Mouse (Mus musculus) embryonic facial prominence, embryonic 13.5 days (tissue): ENCODE data around the gene Mrps18a. TPM values are rescaled to one million over a fixed set of nuclear protein-coding genes. Genes with fewer than 3 reads are reported as not detected.

Source experiments
- ATAC-seq: fragments of 200-750 bp; cut with Nextera tagmentation; 2 replicates; pipeline ENCODE4 v1.8.0; 2017; ENCODE audit warnings: low read depth; ENCODE audit not compliant: insufficient number of reproducible peaks, insufficient read depth, low FRiP score, low TSS enrichment
- H3K27ac ChIP-seq: fragments of 300-500 bp; sonication (generic); 2 replicates; pipeline ENCODE4 v1.5.1; 2015; ENCODE audit warnings: moderate library complexity, mild to moderate bottlenecking, inconsistent platforms
- H3K27me3 ChIP-seq: fragments of 300-500 bp; sonication (generic); 2 replicates; pipeline ENCODE4 v1.6.1; 2015; ENCODE audit warnings: mild to moderate bottlenecking, inconsistent platforms
- H3K36me3 ChIP-seq: fragments of 300-500 bp; sonication (generic); 2 replicates; pipeline ENCODE4 v1.6.1; 2015; ENCODE audit warnings: mild to moderate bottlenecking, inconsistent platforms
- H3K4me1 ChIP-seq: fragments of 300-500 bp; sonication (generic); 2 replicates; pipeline ENCODE4 v1.6.1; 2015; ENCODE audit warnings: inconsistent platforms
- H3K4me2 ChIP-seq: fragments of 300-500 bp; sonication (generic); 2 replicates; pipeline ENCODE4 v1.6.1; 2015; ENCODE audit warnings: moderate library complexity, mild to moderate bottlenecking, inconsistent platforms
- H3K4me3 ChIP-seq: fragments of 300-500 bp; sonication (generic); 2 replicates; pipeline ENCODE4 v1.5.1; 2015; ENCODE audit warnings: mild to moderate bottlenecking, inconsistent platforms
- H3K9ac ChIP-seq: fragments of 300-500 bp; sonication (generic); 2 replicates; pipeline ENCODE4 v1.6.1; 2015; ENCODE audit warnings: mild to moderate bottlenecking, inconsistent platforms
- H3K9me3 ChIP-seq: fragments of 300-500 bp; sonication (generic); 2 replicates; pipeline ENCODE4 v1.6.1; 2016; ENCODE audit warnings: inconsistent platforms
- WGBS: fragments of 180-500 bp; shearing (Covaris S2); methylation state at CpG from one replicate; pipeline ENCODE4 v1.1.7; 2015; ENCODE audit warnings: mixed read lengths; 5-methylcytosine and 5-hydroxymethylcytosine counted together
- polyA plus RNA-seq: library from polyadenylated mRNA; unstranded; fragments of >200 nt; fragmentation: Nextera tagmentation; extraction: Ambion mirVana; gene quantifications from 2 replicates; pipeline ENCODE4 v1.2.1, GENCODE M21; 2015

Mrps18a gene
- polyA plus RNA-seq, 1 experiment from 2014 or later = 152 TPM

DNA sequence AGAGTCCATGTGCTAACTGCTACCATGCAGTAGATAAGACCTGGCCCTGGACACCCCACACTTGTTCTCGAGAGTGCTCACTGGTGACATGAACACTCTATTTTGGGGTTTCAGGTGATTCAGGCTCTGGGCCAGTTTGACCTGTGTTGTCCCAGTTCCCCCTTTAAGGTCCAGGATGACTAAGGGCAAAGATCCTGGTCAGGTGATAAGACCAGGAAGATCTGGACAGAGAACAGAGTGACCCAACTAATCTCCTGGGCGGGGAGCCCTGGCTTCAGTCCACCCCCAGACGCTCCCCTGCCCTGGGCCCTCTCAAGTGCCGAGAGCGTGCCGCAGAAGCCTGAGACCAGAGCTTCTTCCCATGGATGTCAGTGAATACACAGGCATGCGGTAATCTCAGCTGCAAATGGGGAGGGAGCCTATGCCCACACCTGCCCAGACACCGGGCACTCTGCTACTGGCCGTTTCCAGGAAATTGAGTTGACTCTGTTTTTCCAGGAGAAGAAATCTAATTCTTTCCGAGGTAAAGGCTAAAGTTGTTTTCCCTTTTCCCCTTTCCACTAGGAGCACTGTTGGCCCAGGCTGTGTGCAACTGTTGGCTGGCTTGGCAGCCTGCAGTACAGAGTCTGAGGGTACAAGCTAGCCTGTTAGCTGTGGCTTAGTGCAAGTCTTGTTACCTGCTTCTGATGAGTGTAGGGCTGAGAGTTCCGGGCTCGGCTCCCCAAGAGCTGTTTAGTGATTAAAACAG is 13.3 kb downstream of the Mrps18a start:
- H3K9ac ChIP-seq = no peak overlapping the region
- no peaks in the 10 kb centered on the region for H3K4me1 ChIP-seq
- no peak for ATAC-seq
- H3K9me3 ChIP-seq = no peaks in the 10 kb centered on the region
- H3K4me2 ChIP-seq = no peak overlapping the region
- H3K36me3 ChIP-seq = peaks cover 89% of the 10 kb centered on the region
- H3K27me3 ChIP-seq = no peaks in the 10 kb centered on the region
- WGBS = 91% methylated on average over 12 of the region's 12 CpGs
- no peak overlapping the region for H3K4me3 ChIP-seq
- no peak overlapping the region for H3K27ac ChIP-seq

DNA sequence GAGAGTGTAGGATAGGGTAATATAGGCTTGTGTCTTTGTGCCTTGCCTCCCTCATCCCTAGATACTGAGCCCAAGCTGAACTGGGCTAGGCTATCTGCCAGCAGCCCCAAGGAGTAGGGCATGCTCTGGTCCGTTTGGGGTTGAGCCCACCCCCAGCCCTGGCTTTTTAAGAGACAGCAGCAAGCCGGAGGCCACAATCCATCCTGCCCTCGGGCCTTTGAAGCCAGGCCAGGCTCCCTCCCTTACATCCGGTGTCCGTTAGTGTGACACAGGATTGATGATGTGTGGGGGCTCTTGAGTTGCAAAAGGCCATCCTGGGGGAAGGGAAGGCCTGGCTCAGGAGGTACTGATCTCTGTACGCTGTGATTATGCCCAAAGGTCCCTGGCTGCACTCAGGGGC is 15.8 kb downstream of the Mrps18a start:
- 65% methylated on average over 6 of the region's 6 CpGs for WGBS

DNA sequence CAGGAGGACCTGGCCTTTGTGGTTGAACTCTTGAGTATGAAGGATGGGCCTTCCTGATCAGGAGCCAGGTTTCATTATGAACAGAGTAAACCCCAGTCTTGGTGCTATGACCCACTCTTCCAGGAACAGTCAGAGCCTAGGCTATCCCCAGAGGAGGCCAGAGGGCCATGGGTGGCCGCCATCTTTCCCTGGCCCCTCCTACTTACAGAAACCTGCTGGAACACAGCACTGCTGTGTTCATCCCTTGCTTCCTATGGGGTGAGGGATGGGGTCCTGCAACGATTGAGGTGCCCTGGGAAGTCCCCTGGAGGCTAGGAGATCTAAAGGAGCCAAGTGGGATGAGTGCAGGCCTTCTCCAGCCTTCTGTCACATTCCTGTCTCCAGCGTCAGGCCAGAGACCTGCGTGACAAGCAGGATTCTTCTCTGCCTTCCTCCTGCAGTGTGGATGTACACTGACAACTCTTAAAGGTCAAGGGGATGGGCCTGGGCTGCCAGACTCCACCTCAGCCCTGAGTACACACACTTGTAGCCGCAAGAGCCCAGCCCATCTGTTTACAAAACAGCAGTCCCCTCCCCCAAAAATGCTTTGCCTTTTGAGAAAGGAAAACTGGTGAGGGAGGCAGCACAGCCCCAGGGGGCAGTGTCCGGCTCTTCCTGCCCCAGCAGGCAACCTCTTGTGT is 17.2 kb downstream of the Mrps18a start:
- no peak for ATAC-seq
- WGBS = 73% methylated on average over 6 of the region's 6 CpGs
- Histone ChIP-seq H3K9me3 (no peaks in the 10 kb centered on the region), H3K4me1 (peaks cover 9% of the 10 kb centered on the region; the same call in 1 of the 2 replicates), H3K4me2 (no peak overlapping the region), H3K9ac (0 out of 2 replicates have a peak overlapping the region, but pooled peaks have one; percentile 16), H3K27ac (no peak overlapping the region), H3K4me3 (no peak overlapping the region), H3K36me3 (peaks cover 75% of the 10 kb centered on the region), H3K27me3 (no peaks in the 10 kb centered on the region)

More for the DNA sequence above, 15.8 kb downstream of the Mrps18a start:
- ATAC-seq = no peak
- Histone ChIP-seq H3K4me1 (no peaks in the 10 kb centered on the region), H3K9me3 (no peaks in the 10 kb centered on the region), H3K9ac (no peak overlapping the region), H3K4me2 (no peak overlapping the region), H3K27me3 (no peaks in the 10 kb centered on the region), H3K36me3 (peaks cover 89% of the 10 kb centered on the region), H3K4me3 (no peak overlapping the region), H3K27ac (no peak overlapping the region)

DNA sequence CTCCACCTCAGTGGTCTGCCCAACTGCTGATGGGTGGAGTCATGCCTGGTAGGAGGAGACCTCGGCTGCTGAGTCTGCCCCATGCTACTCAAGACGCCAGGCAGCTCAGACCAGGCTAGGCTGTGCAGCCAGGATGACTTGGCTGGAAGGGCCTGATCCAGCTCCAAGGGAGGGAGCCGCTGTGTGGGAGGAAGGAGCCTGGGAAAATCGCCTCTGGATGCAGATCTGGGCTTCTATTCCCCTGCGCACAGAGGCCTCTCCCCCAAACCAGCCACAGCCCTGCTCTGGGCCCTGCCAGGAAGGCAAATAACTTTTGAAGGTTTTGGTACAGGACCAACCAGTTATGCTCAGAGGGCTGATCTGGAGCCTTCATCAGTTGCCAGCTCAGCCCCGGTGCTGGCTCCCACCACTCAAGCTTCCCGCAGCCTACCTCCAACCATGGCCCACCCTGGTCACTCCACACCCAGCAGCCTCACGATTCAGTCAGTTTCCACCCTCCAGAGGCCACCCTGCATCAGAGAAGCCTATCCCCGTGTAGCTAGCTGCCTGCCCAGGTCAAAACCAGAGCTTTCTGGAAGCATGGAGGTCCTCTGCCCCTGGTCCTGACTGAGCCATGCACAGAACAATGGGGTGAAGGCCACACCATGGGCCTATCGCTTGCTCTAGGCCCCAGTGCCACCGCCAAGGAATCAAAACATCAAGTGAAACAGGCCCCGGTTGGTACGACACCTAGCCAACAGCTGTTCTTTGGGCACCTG is 19.1 kb downstream of the Mrps18a start:
- WGBS = 80% methylated on average over 13 of the region's 13 CpGs
- Histone ChIP-seq H3K27ac (peak overlapping the region; percentile 11; the same call in 1 of the 2 replicates), H3K36me3 (peaks cover 56% of the 10 kb centered on the region), H3K4me1 (peaks cover 9% of the 10 kb centered on the region; the same call in 1 of the 2 replicates), H3K4me3 (no peak overlapping the region), H3K4me2 (no peak overlapping the region), H3K27me3 (no peaks in the 10 kb centered on the region), H3K9ac (no peak overlapping the region), H3K9me3 (no peaks in the 10 kb centered on the region)
- no peak for ATAC-seq

DNA sequence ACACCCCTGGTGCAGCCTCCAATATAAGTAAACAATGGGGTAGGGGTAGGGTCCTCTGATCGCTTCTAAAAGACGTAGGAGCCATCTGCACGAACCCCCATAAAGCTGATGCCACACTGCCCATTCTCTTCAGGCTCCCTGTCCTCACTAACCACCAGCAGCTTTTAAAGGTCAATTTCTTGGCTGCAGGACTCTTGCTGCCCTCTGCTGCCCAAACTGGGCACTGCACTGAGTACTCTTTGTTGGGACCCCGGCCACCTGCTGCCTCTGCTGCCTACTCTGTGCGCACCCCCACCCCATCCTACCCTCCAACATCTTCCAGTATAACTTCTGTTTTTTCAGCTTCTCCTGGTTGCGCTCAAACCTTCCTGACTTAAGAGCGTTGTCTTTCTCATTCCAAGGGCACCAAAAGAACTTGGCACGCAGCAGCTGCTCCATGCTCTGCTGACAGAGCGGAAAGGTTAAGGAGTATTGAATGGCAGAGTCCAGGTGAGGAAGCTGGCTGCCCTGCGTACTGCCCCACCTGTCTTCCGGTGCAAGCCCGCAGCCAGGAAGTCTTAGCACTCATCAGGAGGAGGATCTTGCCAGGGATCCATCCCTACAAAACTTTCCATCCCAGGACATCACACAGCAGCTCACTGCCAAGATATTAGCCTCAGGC is 21.4 kb downstream of the Mrps18a start:
- Histone ChIP-seq H3K4me1 (peaks cover 9% of the 10 kb centered on the region; the same call in 1 of the 2 replicates), H3K27ac (no peak overlapping the region), H3K27me3 (no peaks in the 10 kb centered on the region), H3K36me3 (peaks cover 36% of the 10 kb centered on the region), H3K9ac (no peak overlapping the region), H3K4me3 (no peak overlapping the region), H3K4me2 (no peak overlapping the region), H3K9me3 (no peaks in the 10 kb centered on the region)
- ATAC-seq = no peak
- WGBS = 13% methylated on average over 12 of the region's 12 CpGs

DNA sequence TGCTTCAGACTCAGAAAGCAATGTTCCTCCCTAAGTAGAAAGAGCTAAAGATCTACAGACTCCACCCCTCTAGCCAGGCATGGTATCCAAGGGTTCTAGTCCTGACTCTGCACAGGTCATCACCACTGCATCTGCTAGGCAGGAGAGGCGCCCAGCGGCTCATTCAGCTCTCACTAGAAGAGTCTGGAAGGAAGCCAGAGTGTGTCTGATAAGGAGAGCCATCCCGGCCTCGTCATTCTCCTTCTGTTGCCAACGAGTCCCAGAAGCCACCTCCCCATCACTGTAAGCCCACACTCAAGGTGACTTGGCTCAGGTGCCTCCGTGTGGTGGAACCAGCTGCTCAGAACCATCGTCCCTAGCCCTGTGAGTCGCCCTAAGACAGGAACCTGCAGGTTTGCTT is 22.1 kb downstream of the Mrps18a start:
- 74% methylated on average over 8 of the region's 8 CpGs for WGBS
- Histone ChIP-seq H3K9me3 (no peaks in the 10 kb centered on the region), H3K4me1 (peaks cover 9% of the 10 kb centered on the region; the same call in 1 of the 2 replicates), H3K9ac (no peak overlapping the region), H3K36me3 (peaks cover 29% of the 10 kb centered on the region), H3K4me3 (no peak overlapping the region), H3K4me2 (no peak overlapping the region), H3K27ac (no peak overlapping the region), H3K27me3 (no peaks in the 10 kb centered on the region)
- no peak for ATAC-seq

DNA sequence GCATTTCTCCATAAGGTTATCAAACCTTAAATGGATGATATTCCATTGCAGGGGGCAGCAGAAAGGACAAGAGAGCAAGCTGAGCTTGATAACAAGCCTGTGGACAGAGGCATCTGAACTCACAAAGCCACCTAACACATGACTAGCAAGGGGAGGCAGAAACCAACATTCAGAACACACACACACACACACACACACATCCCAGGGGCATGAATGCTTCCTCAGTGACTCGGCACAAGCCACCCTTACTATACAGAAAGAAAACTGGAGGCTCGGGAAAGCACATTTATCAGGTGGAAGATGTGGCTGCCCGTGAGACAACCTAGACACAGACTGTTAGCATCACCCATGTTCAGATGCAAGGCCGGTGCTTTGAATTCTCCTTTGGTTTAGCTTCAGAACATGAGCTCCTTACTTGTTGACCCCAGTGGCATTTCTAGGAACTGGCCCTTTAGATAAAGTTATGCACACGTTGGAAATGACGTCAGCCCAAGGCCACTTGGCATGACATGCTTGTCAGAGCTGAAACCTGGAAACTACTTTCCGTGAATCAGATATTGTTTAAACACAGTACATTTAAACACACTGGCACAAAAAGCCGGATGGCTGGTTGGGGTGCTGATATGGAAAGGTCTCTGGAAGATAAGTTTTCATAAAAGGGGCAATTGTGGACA is 27.9 kb downstream of the Mrps18a start:
- WGBS = 74% methylated on average over 8 of the region's 8 CpGs
- peaks cover 7% of the 10 kb centered on the region for H3K4me1 ChIP-seq
- no peak for ATAC-seq

DNA sequence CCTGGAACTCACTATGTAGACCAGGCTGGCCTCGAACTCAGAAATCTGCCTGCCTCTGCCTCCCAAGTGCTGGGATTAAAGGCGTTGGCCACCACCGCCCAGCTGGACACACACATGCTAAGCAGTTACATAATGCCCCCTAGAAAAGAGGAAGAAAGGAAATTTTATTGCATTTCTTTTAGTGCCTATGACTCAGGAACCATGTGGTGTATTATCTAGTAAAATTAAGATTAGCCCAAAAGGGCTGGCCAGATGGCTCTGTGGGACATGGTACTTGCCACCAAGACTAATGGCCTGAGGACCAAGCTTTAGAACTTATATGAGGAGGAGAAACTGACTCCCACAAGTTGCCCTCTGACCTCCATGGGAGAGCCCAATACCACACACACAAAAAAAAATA is 29.1 kb downstream of the Mrps18a start:
- H3K9me3 ChIP-seq = no peaks in the 10 kb centered on the region
- WGBS = 93% methylated on average over 3 of the region's 3 CpGs
- H3K4me2 ChIP-seq = no peak overlapping the region
- H3K9ac ChIP-seq = no peak overlapping the region
- H3K4me3 ChIP-seq = no peak overlapping the region
- peaks cover 3% of the 10 kb centered on the region; the same call in 1 of the 2 replicates for H3K36me3 ChIP-seq
- ATAC-seq = no peak
- H3K27me3 ChIP-seq = no peaks in the 10 kb centered on the region
- peaks cover 9% of the 10 kb centered on the region for H3K4me1 ChIP-seq
- H3K27ac ChIP-seq = no peak overlapping the region

More for the DNA sequence above, 27.9 kb downstream of the Mrps18a start:
- no peaks in the 10 kb centered on the region for H3K27me3 ChIP-seq
- H3K36me3 ChIP-seq = peaks cover 3% of the 10 kb centered on the region; the same call in 1 of the 2 replicates
- no peaks in the 10 kb centered on the region for H3K9me3 ChIP-seq
- no peak overlapping the region for H3K9ac ChIP-seq
- no peak overlapping the region for H3K4me2 ChIP-seq
- H3K27ac ChIP-seq = no peak overlapping the region
- no peak overlapping the region for H3K4me3 ChIP-seq

DNA sequence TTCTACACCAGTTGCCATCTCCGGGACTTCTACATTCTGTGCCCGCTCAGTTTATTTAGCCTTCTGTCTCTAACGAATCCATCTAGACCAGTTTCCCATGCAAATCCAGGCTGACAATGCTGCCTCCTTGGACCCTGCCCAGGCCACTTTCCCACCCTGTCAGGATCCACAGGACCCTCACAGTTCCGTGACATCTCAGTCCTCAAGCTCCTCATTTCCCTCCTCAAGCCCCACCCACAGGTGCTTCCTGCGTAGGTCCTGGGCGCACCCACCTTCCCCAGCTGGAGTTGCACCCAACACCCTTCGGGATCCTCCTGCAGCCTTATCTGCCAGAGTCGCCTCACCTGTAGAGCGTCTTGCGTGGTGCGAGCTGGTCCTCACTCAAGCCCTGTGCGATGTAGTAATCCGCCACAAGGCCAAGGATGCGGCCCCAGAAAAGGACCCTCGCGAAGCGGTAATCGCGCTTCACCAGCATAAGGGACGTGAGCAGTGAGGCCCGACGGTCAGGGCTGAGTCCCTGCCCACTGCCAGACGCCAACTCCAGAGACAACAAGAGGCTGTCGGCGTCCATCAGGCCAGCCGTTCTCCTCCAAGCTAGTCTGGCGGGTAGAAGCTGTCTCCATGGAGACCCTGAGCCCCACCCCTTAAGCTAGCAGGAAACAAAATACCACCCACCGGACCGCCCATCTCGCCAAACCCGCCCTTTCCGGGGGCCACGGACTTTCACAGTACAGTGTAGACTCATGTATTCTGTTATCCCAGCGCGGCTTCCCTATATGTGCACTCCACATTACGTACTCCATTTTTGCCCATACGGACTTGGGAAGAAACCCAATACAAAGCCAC is 33.0 kb downstream of the Mrps18a start, which contains the start of gene Rsph9:
TSS of gene Rsph9 (minus strand) at position 639 of the 846 bp plus-strand sequence.
- H3K9ac ChIP-seq = peak within 1 kb of the TSS; percentile 72
- peak within 1 kb of the TSS; percentile 93 for H3K4me2 ChIP-seq
- 6% methylated on average over 37 of the region's 37 CpGs for WGBS
- H3K9me3 ChIP-seq = no peaks in the 10 kb centered on the region
- H3K36me3 ChIP-seq = peaks cover 31% of the 10 kb centered on the region
- H3K27ac ChIP-seq = peak within 1 kb of the TSS; percentile 48; the same call in 1 of the 2 replicates
- peak within 1 kb of the TSS; percentile 60 for H3K4me3 ChIP-seq
- H3K27me3 ChIP-seq = no peaks in the 10 kb centered on the region
- H3K4me1 ChIP-seq = peaks cover 9% of the 10 kb centered on the region
- peak; percentile 87 for ATAC-seq
